Mouse (Mus musculus) spleen, adult 2 months (tissue): ENCODE measurements around the gene Gabrg3.

ENCODE experiments used
- CTCF ChIP-seq: fragments of 200-500 bp; IDR thresholded peaks from 2 replicates; pipeline ENCODE4 v1.5.1; 2011; ENCODE audit warnings: mild to moderate bottlenecking, inconsistent platforms; ENCODE audit not compliant: insufficient read depth, insufficient read length, insufficient replicate concordance; ENCODE audit errors: extremely low read depth
- POLR2A ChIP-seq: fragments of 200-500 bp; IDR thresholded peaks from 2 replicates; pipeline ENCODE4 v1.6.1; 2011; ENCODE audit warnings: low read depth, low read length, inconsistent platforms

DNA sequence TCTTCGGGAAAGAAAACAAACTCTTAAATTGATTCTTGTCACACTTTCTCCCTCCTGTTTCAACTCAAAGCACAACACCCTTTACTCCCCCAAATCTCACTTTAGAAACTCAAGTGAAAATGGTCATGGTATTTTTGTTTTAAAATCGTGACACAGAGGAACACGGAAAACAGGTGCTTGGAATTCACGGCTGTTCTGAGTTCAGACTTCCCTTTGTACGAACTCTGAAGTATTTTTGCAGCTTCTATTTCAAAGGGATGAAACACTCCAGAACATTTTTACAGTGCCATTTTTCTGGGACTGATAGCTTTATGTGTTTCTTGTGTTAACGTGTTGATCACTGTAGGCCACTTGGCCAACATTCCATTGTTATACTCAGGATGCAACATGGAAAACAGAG, 561.5 kb downstream of the Gabrg3 start:
- TF ChIP-seq CTCF (no peak), POLR2A (no peak)
